Mouse (Mus musculus) lung, embryonic 16.5 days (tissue): ENCODE data around the gene Msantd3. TPM values are rescaled to one million over a fixed set of nuclear protein-coding genes. Genes with fewer than 3 reads are reported as not detected.

ENCODE experiments used
- ATAC-seq: fragments of 200-750 bp; cut with Nextera tagmentation; 2 replicates; pipeline ENCODE4 v1.8.0; 2017; ENCODE audit warnings: low read depth, mild to moderate bottlenecking, moderate library complexity
- H3K27ac ChIP-seq: fragments of 300-500 bp; sonication (generic); 2 replicates; pipeline ENCODE4 v1.5.1; 2014; ENCODE audit warnings: mild to moderate bottlenecking, control low read depth, low read length
- H3K27me3 ChIP-seq: fragments of 300-500 bp; sonication (generic); 2 replicates; pipeline ENCODE4 v1.6.1; 2014; ENCODE audit warnings: low read depth, low read length, mixed read lengths; ENCODE audit not compliant: control insufficient read depth, insufficient read depth
- H3K36me3 ChIP-seq: fragments of 300-500 bp; sonication (generic); 2 replicates; pipeline ENCODE4 v1.6.1; 2014; ENCODE audit warnings: low read length; ENCODE audit not compliant: control insufficient read depth, insufficient read depth
- H3K4me1 ChIP-seq: fragments of 300-500 bp; sonication (generic); replicated peaks from 2 replicates; pipeline ENCODE4 v1.6.1; 2014; ENCODE audit warnings: low read length, mixed read lengths; ENCODE audit not compliant: control insufficient read depth, insufficient read depth
- H3K4me2 ChIP-seq: fragments of 300-500 bp; sonication (generic); 2 replicates; pipeline ENCODE4 v1.6.1; 2014; ENCODE audit warnings: low read depth, low read length, control low read depth
- H3K4me3 ChIP-seq: fragments of 300-500 bp; sonication (generic); 2 replicates; pipeline ENCODE4 v1.5.1; 2014; ENCODE audit warnings: mild to moderate bottlenecking, low read length, control low read depth
- H3K9ac ChIP-seq: fragments of 300-500 bp; sonication (generic); 2 replicates; pipeline ENCODE4 v1.6.1; 2014; ENCODE audit warnings: low read length, control low read depth
- H3K9me3 ChIP-seq: fragments of 300-500 bp; sonication (generic); 2 replicates; pipeline ENCODE4 v1.6.1; 2016; ENCODE audit warnings: low read length; ENCODE audit not compliant: control insufficient read depth
- WGBS: fragments of 180-500 bp; shearing (Covaris S2); extraction: QIAGEN DNeasy Blood & Tissue Kit; methylation state at CpG from one replicate; pipeline ENCODE4 v1.1.7; 2014; 5-methylcytosine and 5-hydroxymethylcytosine counted together
- polyA plus RNA-seq: library from polyadenylated mRNA; unstranded; fragments of >200 nt; fragmentation: Nextera tagmentation; extraction: Ambion mirVana; gene quantifications from 2 replicates; pipeline ENCODE4 v1.2.1, GENCODE M21; 2015

Gene Msantd3
- polyA plus RNA-seq, 1 experiment from 2014 or later = 22.4 TPM

- Histone ChIP-seq H3K4me1 (peaks cover 17% of the 10 kb centered on the region), H3K27ac (0 out of 2 replicates have a peak overlapping the region, but pooled peaks have one; percentile 63), H3K4me2 (peak overlapping the region; percentile 31; the same call in 1 of the 2 replicates), H3K36me3 (no peaks in the 10 kb centered on the region), H3K27me3 (no peaks in the 10 kb centered on the region), H3K9ac (no peak overlapping the region; the same call in 1 of the 2 replicates), H3K4me3 (no peak overlapping the region), H3K9me3 (no peaks in the 10 kb centered on the region)
- ATAC-seq = no peak
- 24% methylated on average over 9 of the region's 9 CpGs for WGBS
These were observed 48.8 kb downstream of the Msantd3 start for GRCm38 (mm10) chr4:48588576-48588975.

GRCm38 (mm10) chr4:48590862-48591261, 51.1 kb downstream of the Msantd3 start:
- no peaks in the 10 kb centered on the region for H3K36me3 ChIP-seq
- no peak overlapping the region for H3K9ac ChIP-seq
- 59% methylated on average over 7 of the region's 7 CpGs for WGBS
- no peaks in the 10 kb centered on the region for H3K27me3 ChIP-seq
- no peak for ATAC-seq
- H3K4me1 ChIP-seq = peaks cover 17% of the 10 kb centered on the region
- no peak overlapping the region for H3K4me3 ChIP-seq
- no peak overlapping the region for H3K27ac ChIP-seq
- no peak overlapping the region for H3K4me2 ChIP-seq
- H3K9me3 ChIP-seq = no peaks in the 10 kb centered on the region

DNA sequence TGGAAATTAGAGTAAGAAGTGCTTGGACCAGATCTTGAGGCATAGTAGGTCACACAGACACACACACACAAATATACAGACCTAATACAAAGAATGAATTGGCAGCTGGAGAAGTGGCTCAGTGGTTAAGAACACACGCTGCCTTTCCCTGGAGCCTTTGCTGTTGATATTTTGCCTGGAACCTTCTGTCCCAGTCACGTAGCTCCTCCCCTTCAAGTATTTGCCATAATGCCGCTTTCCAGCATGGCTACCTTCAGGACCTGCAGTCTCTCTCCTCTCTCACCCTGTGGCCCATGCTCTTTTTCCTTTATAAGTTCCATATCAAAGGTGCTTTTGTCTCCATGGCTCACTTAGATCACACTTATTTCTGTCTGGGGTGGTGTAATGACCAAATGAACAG, 51.7 kb downstream of the Msantd3 start:
- H3K27me3 ChIP-seq = no peaks in the 10 kb centered on the region
- H3K4me3 ChIP-seq = no peak overlapping the region
- no peak overlapping the region for H3K27ac ChIP-seq
- WGBS = 74% methylated on average over 3 of the region's 3 CpGs
- no peak for ATAC-seq
- no peak overlapping the region for H3K4me2 ChIP-seq
- no peak overlapping the region for H3K9ac ChIP-seq
- no peaks in the 10 kb centered on the region for H3K36me3 ChIP-seq
- H3K4me1 ChIP-seq = peaks cover 13% of the 10 kb centered on the region
- no peaks in the 10 kb centered on the region for H3K9me3 ChIP-seq

- no peak overlapping the region for H3K27ac ChIP-seq
- no peaks in the 10 kb centered on the region for H3K27me3 ChIP-seq
- no peak overlapping the region for H3K4me3 ChIP-seq
- no peaks in the 10 kb centered on the region for H3K9me3 ChIP-seq
- no peak overlapping the region for H3K4me2 ChIP-seq
- WGBS = 30% methylated on average over 5 of the region's 5 CpGs
- peaks cover 9% of the 10 kb centered on the region; the same call in 1 of the 2 replicates for H3K4me1 ChIP-seq
- H3K9ac ChIP-seq = no peak overlapping the region
- no peaks in the 10 kb centered on the region for H3K36me3 ChIP-seq
- ATAC-seq = peak; percentile 53; the same call in 1 of the 2 replicates
These were observed 52.6 kb downstream of the Msantd3 start for GRCm38 (mm10) chr4:48592328-48592727.

DNA sequence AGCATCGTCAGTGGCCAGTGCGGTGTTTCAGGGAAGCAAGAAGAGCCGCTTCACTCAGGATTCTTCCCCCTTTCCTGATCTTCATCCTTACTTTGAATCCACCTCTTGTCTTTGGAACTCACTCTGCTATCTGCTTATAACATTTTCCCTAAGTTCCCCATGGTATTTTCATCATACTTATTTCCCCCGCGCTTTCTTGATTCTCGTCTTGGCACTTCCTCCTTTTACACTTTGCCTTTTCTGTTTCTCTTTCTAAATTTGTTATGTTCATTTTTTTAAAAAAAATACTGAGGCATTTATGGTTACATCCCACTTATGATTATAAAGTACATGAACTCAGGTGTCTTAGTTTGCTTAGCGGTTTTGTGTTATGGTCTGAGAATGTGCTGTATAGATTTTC, 53.1 kb downstream of the Msantd3 start:
- Histone ChIP-seq H3K9me3 (no peaks in the 10 kb centered on the region), H3K4me1 (peaks cover 9% of the 10 kb centered on the region; the same call in 1 of the 2 replicates), H3K36me3 (no peaks in the 10 kb centered on the region), H3K27me3 (no peaks in the 10 kb centered on the region), H3K4me3 (no peak overlapping the region), H3K4me2 (no peak overlapping the region), H3K27ac (no peak overlapping the region), H3K9ac (no peak overlapping the region)
- WGBS = 90% methylated on average over 7 of the region's 7 CpGs
- ATAC-seq = no peak

DNA sequence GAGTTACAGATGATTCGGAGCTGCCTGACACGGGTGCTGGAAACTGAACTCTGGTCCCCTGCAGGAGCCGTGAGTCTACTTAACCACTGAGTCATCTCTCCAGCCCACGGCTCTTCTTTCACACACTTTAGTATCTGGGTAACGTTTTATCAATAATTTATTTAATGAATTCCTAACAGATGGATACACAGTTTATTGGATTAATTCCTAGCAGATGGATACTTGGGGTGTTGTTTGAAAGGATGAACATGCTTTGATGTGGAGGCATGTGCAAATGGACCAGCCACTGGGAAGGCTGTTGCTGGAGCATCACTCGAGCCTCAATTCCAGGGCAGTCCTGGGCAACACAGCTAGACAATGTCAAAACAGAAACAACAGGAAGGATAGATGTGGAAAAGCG, 56.4 kb downstream of the Msantd3 start:
- no peaks in the 10 kb centered on the region; the same call in 1 of the 2 replicates for H3K4me1 ChIP-seq
- H3K27ac ChIP-seq = no peak overlapping the region
- H3K27me3 ChIP-seq = no peaks in the 10 kb centered on the region
- H3K4me3 ChIP-seq = no peak overlapping the region
- WGBS = 69% methylated on average over 7 of the region's 7 CpGs
- H3K4me2 ChIP-seq = no peak overlapping the region
- no peaks in the 10 kb centered on the region for H3K9me3 ChIP-seq
- no peaks in the 10 kb centered on the region for H3K36me3 ChIP-seq
- no peak overlapping the region for H3K9ac ChIP-seq
- no peak for ATAC-seq

- no peak overlapping the region for H3K4me2 ChIP-seq
- no peak overlapping the region for H3K27ac ChIP-seq
- WGBS = 92% methylated on average over 3 of the region's 3 CpGs
- no peak for ATAC-seq
- H3K4me1 ChIP-seq = no peaks in the 10 kb centered on the region
- H3K36me3 ChIP-seq = peaks cover 7% of the 10 kb centered on the region; the same call in 1 of the 2 replicates
- H3K9ac ChIP-seq = no peak overlapping the region
- H3K27me3 ChIP-seq = no peaks in the 10 kb centered on the region
- H3K4me3 ChIP-seq = no peak overlapping the region
- H3K9me3 ChIP-seq = no peaks in the 10 kb centered on the region
These were observed 65.9 kb downstream of the Msantd3 start for GRCm38 (mm10) chr4:48605650-48606049.

DNA sequence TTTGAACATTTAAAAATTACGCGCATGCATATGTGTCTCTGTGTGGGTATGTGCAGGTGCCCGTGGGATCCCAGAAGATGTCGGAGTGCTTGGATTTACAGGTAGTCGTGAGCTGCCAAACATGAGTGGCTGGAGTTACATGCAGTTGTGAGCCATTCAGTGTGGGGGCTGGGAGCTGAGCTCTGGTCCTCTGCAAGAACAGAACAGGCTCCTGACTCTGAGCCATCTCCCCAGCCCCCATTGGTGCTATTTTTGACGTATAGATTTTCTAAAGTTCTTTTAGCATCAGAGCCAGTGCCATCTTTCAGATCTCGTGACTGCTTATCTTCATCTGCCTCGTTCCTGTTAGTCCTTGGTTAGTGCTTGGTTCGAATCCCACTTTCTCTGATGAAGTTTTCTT, 69.8 kb downstream of the Msantd3 start:
- no peaks in the 10 kb centered on the region for H3K27me3 ChIP-seq
- no peak overlapping the region for H3K9ac ChIP-seq
- ATAC-seq = no peak
- H3K4me1 ChIP-seq = no peaks in the 10 kb centered on the region
- 90% methylated on average over 9 of the region's 9 CpGs for WGBS
- H3K27ac ChIP-seq = no peak overlapping the region
- H3K4me3 ChIP-seq = no peak overlapping the region
- H3K4me2 ChIP-seq = no peak overlapping the region
- peaks cover 9% of the 10 kb centered on the region; the same call in 1 of the 2 replicates for H3K36me3 ChIP-seq
- no peaks in the 10 kb centered on the region for H3K9me3 ChIP-seq

DNA sequence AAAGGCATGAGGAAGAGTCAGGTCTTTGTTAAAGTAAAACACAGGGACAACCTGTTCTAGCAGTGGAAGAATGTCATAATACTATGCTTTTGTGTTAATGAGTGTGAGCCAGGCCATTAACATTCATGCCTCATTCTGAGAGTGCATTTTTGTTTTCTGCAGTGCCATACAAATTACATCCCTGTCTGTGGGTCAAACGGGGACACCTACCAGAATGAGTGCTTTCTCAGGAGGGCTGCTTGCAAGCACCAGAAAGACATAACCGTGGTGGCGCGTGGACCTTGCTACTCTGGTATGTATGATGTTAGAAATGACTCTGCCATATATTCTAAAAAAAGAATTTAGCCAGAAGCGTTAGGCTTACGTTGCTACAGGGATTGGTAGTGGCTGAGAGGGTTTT, 70.5 kb downstream of the Msantd3 start:
- peaks cover 9% of the 10 kb centered on the region; the same call in 1 of the 2 replicates for H3K36me3 ChIP-seq
- no peak for ATAC-seq

More for the DNA sequence above, 70.5 kb downstream of the Msantd3 start:
- H3K27ac ChIP-seq = no peak overlapping the region
- H3K4me2 ChIP-seq = no peak overlapping the region
- no peak overlapping the region for H3K9ac ChIP-seq
- WGBS = 92% methylated on average over 6 of the region's 6 CpGs
- H3K4me1 ChIP-seq = no peaks in the 10 kb centered on the region
- no peaks in the 10 kb centered on the region for H3K27me3 ChIP-seq
- H3K9me3 ChIP-seq = no peaks in the 10 kb centered on the region
- no peak overlapping the region for H3K4me3 ChIP-seq
